Mouse (Mus musculus): ENCODE data around the gene Zfp62.

DNA sequence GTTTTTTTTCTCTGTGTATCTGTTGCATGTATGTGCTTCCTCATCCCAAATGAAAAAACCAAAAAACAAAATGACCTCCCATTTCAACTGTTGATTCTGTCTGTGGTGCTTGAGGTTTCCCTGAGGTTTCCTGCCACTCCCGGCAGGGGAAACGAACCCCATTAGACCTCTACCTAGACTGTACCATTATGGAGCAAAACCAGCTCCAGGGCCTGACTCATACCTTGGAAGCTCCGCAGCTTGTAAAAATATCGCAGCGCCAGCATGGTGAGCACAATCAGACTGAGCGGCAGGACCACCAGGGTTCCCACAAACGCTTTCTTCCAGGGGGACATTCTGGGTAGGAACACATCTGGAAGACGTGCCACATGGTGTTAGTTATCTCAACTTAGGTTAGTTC lies 27.7 kb upstream of the Zfp62 start:
- TF ChIP-seq CTCF (IDR thresholded peaks at IDR 0.05; ENCODE audit: low read depth) (no peak), EP300 (IDR thresholded peaks at IDR 0.05; ENCODE audit: low read depth) (no peak)
